Mouse (Mus musculus): ENCODE measurements around the gene Usf3. TPM values are rescaled to one million over a fixed set of nuclear protein-coding genes. Genes with fewer than 3 reads are reported as not detected.

Usf3 gene
- polyA plus RNA-seq, 1 experiment from 2014 or later: 3.3 TPM

- H3K4me3 ChIP-seq: peak overlapping the region; percentile 97
- WGBS: 0% methylated on average over 35 of the region's 44 CpGs
- no peaks in the 10 kb centered on the region for H3K27me3 ChIP-seq
- no peaks in the 10 kb centered on the region for H3K36me3 ChIP-seq (ENCODE audit: poor library complexity, severe bottlenecking)
- peak overlapping the region; percentile 96 for H3K9ac ChIP-seq
- H3K4me2 ChIP-seq: peak overlapping the region; percentile 97
- H3K4me1 ChIP-seq: peaks cover 29% of the 10 kb centered on the region
- H3K27ac ChIP-seq: peak overlapping the region; percentile 98
- H3K9me3 ChIP-seq (replicated peaks): no peaks in the 10 kb centered on the region
- peak; percentile 29 for ATAC-seq
Observed at GRCm38 (mm10) chr16:44140186-44140787, 32.8 kb upstream of the Usf3 start.

GRCm38 (mm10) chr16:44141483-44141882 is 31.6 kb upstream of the Usf3 start:
- H3K4me2 ChIP-seq: peak overlapping the region; percentile 97
- H3K9ac ChIP-seq: no peak overlapping the region
- H3K27ac ChIP-seq: no peak overlapping the region
- H3K4me1 ChIP-seq: peaks cover 29% of the 10 kb centered on the region
- no peaks in the 10 kb centered on the region for H3K27me3 ChIP-seq
- ATAC-seq: no peak
- WGBS: 42% methylated on average over 6 of the region's 6 CpGs
- H3K36me3 ChIP-seq (ENCODE audit: poor library complexity, severe bottlenecking): no peaks in the 10 kb centered on the region
- peak overlapping the region; percentile 12; the same call in 1 of the 2 replicates for H3K4me3 ChIP-seq
- H3K9me3 ChIP-seq (replicated peaks): no peaks in the 10 kb centered on the region

- Histone ChIP-seq H3K36me3 (ENCODE audit: poor library complexity, severe bottlenecking) (no peaks in the 10 kb centered on the region), H3K4me2 (no peak overlapping the region), H3K4me1 (no peaks in the 10 kb centered on the region), H3K27me3 (no peaks in the 10 kb centered on the region), H3K9me3 (replicated peaks) (no peaks in the 10 kb centered on the region), H3K27ac (no peak overlapping the region), H3K9ac (no peak overlapping the region), H3K4me3 (no peak overlapping the region)
- no peak for ATAC-seq
- 93% methylated on average over 1 of the region's 1 CpGs for WGBS
Observed at GRCm38 (mm10) chr16:44149002-44149767, 23.9 kb upstream of the Usf3 start.

- Histone ChIP-seq H3K27me3 (no peaks in the 10 kb centered on the region), H3K9ac (no peak overlapping the region), H3K9me3 (replicated peaks) (no peaks in the 10 kb centered on the region), H3K27ac (no peak overlapping the region), H3K36me3 (ENCODE audit: poor library complexity, severe bottlenecking) (peaks cover 21% of the 10 kb centered on the region), H3K4me2 (no peak overlapping the region), H3K4me1 (no peaks in the 10 kb centered on the region), H3K4me3 (no peak overlapping the region)
- ATAC-seq: no peak
- WGBS: 66% methylated on average over 6 of the region's 6 CpGs
Observed at GRCm38 (mm10) chr16:44154497-44155057, 18.5 kb upstream of the Usf3 start.

- WGBS: 96% methylated on average over 7 of the region's 7 CpGs
- H3K4me1 ChIP-seq: no peaks in the 10 kb centered on the region
- H3K36me3 ChIP-seq (ENCODE audit: poor library complexity, severe bottlenecking): peaks cover 26% of the 10 kb centered on the region
- ATAC-seq: no peak
- H3K4me3 ChIP-seq: no peak overlapping the region
- no peaks in the 10 kb centered on the region for H3K27me3 ChIP-seq
- H3K27ac ChIP-seq: no peak overlapping the region
- no peak overlapping the region for H3K4me2 ChIP-seq
- H3K9me3 ChIP-seq (replicated peaks): no peaks in the 10 kb centered on the region
- H3K9ac ChIP-seq: no peak overlapping the region
Observed at GRCm38 (mm10) chr16:44159325-44159724, 13.7 kb upstream of the Usf3 start.

GRCm38 (mm10) chr16:44163831-44164230 is 9.2 kb upstream of the Usf3 start:
- Histone ChIP-seq H3K4me1 (no peaks in the 10 kb centered on the region), H3K27me3 (no peaks in the 10 kb centered on the region), H3K4me2 (no peak overlapping the region), H3K4me3 (no peak overlapping the region), H3K9ac (no peak overlapping the region), H3K36me3 (ENCODE audit: poor library complexity, severe bottlenecking) (peaks cover 13% of the 10 kb centered on the region), H3K9me3 (replicated peaks) (no peaks in the 10 kb centered on the region), H3K27ac (no peak overlapping the region)
- WGBS: 86% methylated on average over 2 of the region's 2 CpGs
- no peak for ATAC-seq

GRCm38 (mm10) chr16:44165182-44165581 is 7.9 kb upstream of the Usf3 start:
- no peak overlapping the region for H3K4me3 ChIP-seq
- no peak overlapping the region for H3K9ac ChIP-seq
- 70% methylated on average over 3 of the region's 3 CpGs for WGBS
- no peaks in the 10 kb centered on the region for H3K4me1 ChIP-seq
- peaks cover under 1% of the 10 kb centered on the region; the same call in 1 of the 2 replicates for H3K36me3 ChIP-seq (ENCODE audit: poor library complexity, severe bottlenecking)
- no peak overlapping the region for H3K4me2 ChIP-seq
- no peak for ATAC-seq
- no peaks in the 10 kb centered on the region for H3K9me3 ChIP-seq (replicated peaks)
- H3K27ac ChIP-seq: no peak overlapping the region
- H3K27me3 ChIP-seq: no peaks in the 10 kb centered on the region

- ATAC-seq: no peak
- H3K9me3 ChIP-seq (replicated peaks): no peaks in the 10 kb centered on the region
Observed at GRCm38 (mm10) chr16:44168990-44169389, 4.1 kb upstream of the Usf3 start.

GRCm38 (mm10) chr16:44172297-44173154 is 520 bp upstream of the Usf3 start:
- H3K9me3 ChIP-seq (replicated peaks): no peaks in the 10 kb centered on the region
- WGBS: under 1% methylated on average over 26 of the region's 26 CpGs

More at GRCm38 (mm10) chr16:44168990-44169389, 4.1 kb upstream of the Usf3 start:
- Histone ChIP-seq H3K27ac (no peak overlapping the region), H3K9ac (no peak overlapping the region), H3K36me3 (ENCODE audit: poor library complexity, severe bottlenecking) (no peaks in the 10 kb centered on the region), H3K27me3 (no peaks in the 10 kb centered on the region), H3K4me3 (no peak overlapping the region), H3K4me1 (peaks cover 2% of the 10 kb centered on the region), H3K4me2 (no peak overlapping the region)
- 83% methylated on average over 4 of the region's 4 CpGs for WGBS

GRCm38 (mm10) chr16:44173966-44174530 is 1.0 kb downstream of the Usf3 start:
- 21% methylated on average over 7 of the region's 7 CpGs for WGBS
- ATAC-seq: no peak

More at GRCm38 (mm10) chr16:44172297-44173154, 520 bp upstream of the Usf3 start:
- H3K4me2 ChIP-seq: peak overlapping the region; percentile 81
- no peaks in the 10 kb centered on the region for H3K36me3 ChIP-seq (ENCODE audit: poor library complexity, severe bottlenecking)
- H3K27ac ChIP-seq: peak overlapping the region; percentile 84
- peak overlapping the region; percentile 88 for H3K9ac ChIP-seq
- H3K4me3 ChIP-seq: peak overlapping the region; percentile 86
- no peaks in the 10 kb centered on the region for H3K27me3 ChIP-seq
- peak; percentile 100 for ATAC-seq
- peaks cover 15% of the 10 kb centered on the region for H3K4me1 ChIP-seq

GRCm38 (mm10) chr16:44175001-44175400 is 2.0 kb downstream of the Usf3 start:
- H3K27ac ChIP-seq: no peak overlapping the region
- H3K9ac ChIP-seq: no peak overlapping the region
- no peaks in the 10 kb centered on the region; the same call in 1 of the 2 replicates for H3K36me3 ChIP-seq (ENCODE audit: poor library complexity, severe bottlenecking)
- H3K27me3 ChIP-seq: no peaks in the 10 kb centered on the region
- WGBS: 83% methylated on average over 1 of the region's 1 CpGs
- H3K4me3 ChIP-seq: no peak overlapping the region
- H3K9me3 ChIP-seq (replicated peaks): no peaks in the 10 kb centered on the region
- H3K4me1 ChIP-seq: peaks cover 15% of the 10 kb centered on the region
- no peak for ATAC-seq
- no peak overlapping the region for H3K4me2 ChIP-seq

More at GRCm38 (mm10) chr16:44173966-44174530, 1.0 kb downstream of the Usf3 start:
- H3K27ac ChIP-seq: no peak overlapping the region
- peak overlapping the region; percentile 85 for H3K4me2 ChIP-seq
- no peaks in the 10 kb centered on the region; the same call in 1 of the 2 replicates for H3K36me3 ChIP-seq (ENCODE audit: poor library complexity, severe bottlenecking)
- H3K9ac ChIP-seq: peak overlapping the region; percentile 88
- H3K9me3 ChIP-seq (replicated peaks): no peaks in the 10 kb centered on the region
- H3K27me3 ChIP-seq: no peaks in the 10 kb centered on the region
- H3K4me1 ChIP-seq: peaks cover 15% of the 10 kb centered on the region
- H3K4me3 ChIP-seq: peak overlapping the region; percentile 86
